Mouse (Mus musculus) cortical plate, adult 2 months (tissue): ENCODE results near the gene Zbtb38.

Experiments used
- CTCF ChIP-seq: fragments of 200-500 bp; IDR thresholded peaks from 2 replicates; pipeline ENCODE4 v1.5.1; 2011; ENCODE audit warnings: mild to moderate bottlenecking, control low read depth, low read length; ENCODE audit not compliant: insufficient read depth; ENCODE audit errors: extremely low read depth
- POLR2A ChIP-seq: fragments of 200-500 bp; IDR thresholded peaks from 2 replicates; pipeline ENCODE4 v1.6.1; 2011; ENCODE audit warnings: mild to moderate bottlenecking, low read length, control low read depth; ENCODE audit not compliant: insufficient read depth; ENCODE audit errors: extremely low read depth

DNA sequence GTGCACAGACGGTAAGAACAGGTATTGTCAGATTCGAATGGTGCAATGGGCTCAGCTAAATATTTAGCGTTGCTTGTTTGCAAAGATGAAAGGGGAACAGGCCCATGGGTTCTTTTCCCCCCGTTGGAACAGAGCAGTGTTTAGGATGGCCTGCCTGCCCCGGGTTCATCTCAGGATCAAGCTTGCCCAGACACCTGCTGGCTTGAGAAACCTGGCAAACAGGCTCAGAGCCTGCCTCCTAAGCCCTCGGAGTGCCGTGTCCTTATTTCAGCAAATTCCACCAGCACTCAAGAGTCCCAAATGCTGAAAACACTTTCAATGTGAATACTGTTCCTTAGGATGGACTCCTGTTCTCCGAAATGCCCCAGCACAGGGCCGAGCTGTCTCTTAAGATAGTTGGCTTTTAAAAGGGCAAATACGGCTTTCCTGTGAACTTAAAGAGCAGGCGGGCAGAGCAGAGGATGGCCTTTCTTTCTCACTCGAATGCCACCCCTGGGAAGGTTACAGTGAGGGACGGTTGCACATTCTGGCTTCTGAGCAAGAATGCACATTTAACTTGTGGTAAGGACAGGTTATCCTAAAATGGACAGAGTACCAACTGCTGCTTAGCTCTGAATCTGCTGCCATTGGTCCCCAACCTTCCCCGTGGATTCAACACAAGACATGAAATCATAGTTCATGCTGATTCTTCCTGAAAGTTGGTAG is 55.7 kb downstream of the Zbtb38 start:
- TF ChIP-seq CTCF = no peak
- TF ChIP-seq POLR2A = no peak
